Mouse (Mus musculus): ENCODE data around the gene Gemin6. TPM values are rescaled to one million over a fixed set of nuclear protein-coding genes. Genes with fewer than 3 reads are reported as not detected.

The Gemin6 gene
- total RNA-seq, 1 experiment from 2014 or later: 39.8 TPM

Other genes starting within 250 kb of the Gemin6 start
- gene Hnrnpll, start 162.1 kb upstream of the Gemin6 start, total RNA-seq (2017): 43.3 and 52.2 TPM in 2 replicates
- gene Galm, start 97.0 kb upstream of the Gemin6 start, total RNA-seq (2017): 10.9 and 12.1 TPM in 2 replicates
- 455 and 472 TPM in 2 replicates for gene Srsf7, start 17.1 kb upstream of the Gemin6 start, total RNA-seq (2017)
- gene Ttc39d, start 17.0 kb upstream of the Gemin6 start, total RNA-seq (2017): not detected in 2 replicates
- 11.1 and 13.3 TPM in 2 replicates for gene Morn2, start 65.8 kb downstream of the Gemin6 start, total RNA-seq (2017)
- 14.5 and 23.8 TPM in 2 replicates for gene Dhx57, start 66.0 kb downstream of the Gemin6 start, total RNA-seq (2017)
- not detected in 2 replicates for gene Arhgef33, start 83.0 kb downstream of the Gemin6 start, total RNA-seq (2017)
- not detected in 2 replicates for gene Gm10190, start 149.1 kb downstream of the Gemin6 start, total RNA-seq (2017)